35 mouse cellular contexts compared by ENCODE assay signal in genomic region chr7:126870520-126870891, GRCm38 (mm10). TPM values are rescaled to one million over a fixed set of nuclear protein-coding genes. Genes with fewer than 3 reads are reported as not detected.
DNase-seq lines count a peak whose midpoint lies in the region; ATAC-seq and TF ChIP-seq lines count a peak whose summit lies in the region.
"Had no signal": no experiment of that assay in that cellular context is flagged by ENCODE, and none has a peak within 500 bp of the region (broad histone marks: within the 10 kb centered on the region; RNA-seq: fewer than 3 reads in every experiment).

No protein-coding gene starts in this region.

- no peaks in the 10 kb centered on the region for H3K27me3 ChIP-seq in limb, embryonic 12.5 days
- no peaks in the 10 kb centered on the region for H3K27me3 ChIP-seq in limb, embryonic 10.5 days (ENCODE audit: low read depth, poor library complexity, severe bottlenecking)
- no peaks in the 10 kb centered on the region for H3K27me3 ChIP-seq in midbrain, postnatal 0 days (ENCODE audit: insufficient read depth, low read length)
- no peaks in the 10 kb centered on the region for H3K27me3 ChIP-seq in midbrain, embryonic 14.5 days (ENCODE audit: control insufficient read depth, insufficient read depth, low read length)
- H3K27me3 ChIP-seq: embryonic facial prominence, embryonic 13.5 days; forebrain, embryonic 13.5 days; hindbrain, embryonic 13.5 days had no signal

- peak overlapping the region; percentile 35 for H3K27ac ChIP-seq in gastrocnemius, adult 2 months
- H3K27ac ChIP-seq in limb, embryonic 12.5 days, result no peak overlapping the region
- H3K27ac ChIP-seq in limb, embryonic 10.5 days, result no peak overlapping the region
- H3K27ac ChIP-seq in midbrain, postnatal 0 days (ENCODE audit: low read depth, low read length), result no peak overlapping the region
- no peak overlapping the region for H3K27ac ChIP-seq in midbrain, embryonic 14.5 days (replicated peaks; ENCODE audit: low read depth, low read length)
- no peak overlapping the region for H3K27ac ChIP-seq in layer of hippocampus, adult 2 months
- H3K27ac ChIP-seq: embryonic facial prominence, embryonic 10.5 days; embryonic facial prominence, embryonic 13.5 days; forebrain, embryonic 10.5 days; forebrain, embryonic 13.5 days; hindbrain, embryonic 10.5 days; hindbrain, embryonic 13.5 days had no signal

- H3K4me1 ChIP-seq in limb, embryonic 12.5 days (replicated peaks), result no peaks in the 10 kb centered on the region
- no peaks in the 10 kb centered on the region for H3K4me1 ChIP-seq in limb, embryonic 10.5 days
- no peaks in the 10 kb centered on the region for H3K4me1 ChIP-seq in midbrain, postnatal 0 days (ENCODE audit: insufficient read depth, low read length)
- H3K4me1 ChIP-seq in midbrain, embryonic 14.5 days (ENCODE audit: control insufficient read depth, insufficient read depth, low read length), result no peaks in the 10 kb centered on the region
- H3K4me1 ChIP-seq: forebrain, embryonic 13.5 days; hindbrain, embryonic 10.5 days; hindbrain, embryonic 13.5 days had no signal

- no peaks in the 10 kb centered on the region for H3K9me3 ChIP-seq in limb, embryonic 12.5 days
- no peaks in the 10 kb centered on the region for H3K9me3 ChIP-seq in limb, embryonic 10.5 days (replicated peaks)
- no peaks in the 10 kb centered on the region for H3K9me3 ChIP-seq in midbrain, postnatal 0 days (ENCODE audit: low read length)
- no peaks in the 10 kb centered on the region for H3K9me3 ChIP-seq in midbrain, embryonic 14.5 days (ENCODE audit: control insufficient read depth, low read length)
- H3K9me3 ChIP-seq: embryonic facial prominence, embryonic 10.5 days; embryonic facial prominence, embryonic 13.5 days; forebrain, embryonic 10.5 days; forebrain, embryonic 13.5 days; hindbrain, embryonic 10.5 days; hindbrain, embryonic 13.5 days had no signal

- H3K9ac ChIP-seq in limb, embryonic 12.5 days (replicated peaks), result peak overlapping the region; percentile 38; the same call in 1 of the 2 replicates
- no peak overlapping the region for H3K9ac ChIP-seq in midbrain, postnatal 0 days (replicated peaks; ENCODE audit: low read length, poor library complexity, severe bottlenecking)
- H3K9ac ChIP-seq in midbrain, embryonic 14.5 days (replicated peaks; ENCODE audit: low read length), result no peak overlapping the region
- H3K9ac ChIP-seq: embryonic facial prominence, embryonic 13.5 days; forebrain, embryonic 13.5 days; hindbrain, embryonic 13.5 days had no signal

- peaks cover 99% of the 10 kb centered on the region for H3K36me3 ChIP-seq in limb, embryonic 12.5 days
- H3K36me3 ChIP-seq in limb, embryonic 10.5 days, result peaks cover 100% of the 10 kb centered on the region
- H3K36me3 ChIP-seq in midbrain, postnatal 0 days (ENCODE audit: insufficient read depth, low read length), result peaks cover 96% of the 10 kb centered on the region
- peaks cover 100% of the 10 kb centered on the region for H3K36me3 ChIP-seq in midbrain, embryonic 14.5 days (ENCODE audit: control insufficient read depth, insufficient read depth, low read length)

- intact Hi-C loops in gastrocnemius, adult 2 months (cut with DNase I), result no loop called here
- intact Hi-C loops in gastrocnemius, postnatal 14 days (cut with DNase I; ENCODE audit: low total_unique reads), result no loop called here

- no peak for ATAC-seq in limb, embryonic 12.5 days (ENCODE audit: insufficient number of reproducible peaks, insufficient read depth, low FRiP score, low TSS enrichment, low read depth)
- ATAC-seq in midbrain, postnatal 0 days (ENCODE audit: low FRiP score), result 0 out of 2 replicates have a peak, but pooled peaks have one; percentile 27
- no peak for ATAC-seq in midbrain, embryonic 14.5 days (ENCODE audit: low FRiP score, low TSS enrichment)
- no peak for ATAC-seq in frontal cortex, adult (ENCODE audit: low TSS enrichment)
- ATAC-seq: activated CD4-positive, CD25-positive, alpha-beta regulatory T cell, adult 4 months; forebrain, embryonic 13.5 days; forebrain, embryonic 16.5 days had no signal

- 98% methylated on average over 2 of the region's 2 CpGs for WGBS in limb, embryonic 12.5 days
- 100% methylated on average over 2 of the region's 2 CpGs for WGBS in limb, embryonic 10.5 days
- WGBS in midbrain, postnatal 0 days, result 96% methylated on average over 2 of the region's 2 CpGs
- WGBS in midbrain, embryonic 14.5 days, result 100% methylated on average over 2 of the region's 2 CpGs

- H3K4me2 ChIP-seq in limb, embryonic 12.5 days, result no peak overlapping the region
- no peak overlapping the region for H3K4me2 ChIP-seq in midbrain, postnatal 0 days (ENCODE audit: low read depth, low read length, poor library complexity, severe bottlenecking)
- no peak overlapping the region for H3K4me2 ChIP-seq in midbrain, embryonic 14.5 days (ENCODE audit: low read length)
- H3K4me2 ChIP-seq: embryonic facial prominence, embryonic 13.5 days; forebrain, embryonic 13.5 days; heart, embryonic 11.5 days; hindbrain, embryonic 13.5 days had no signal

- TF ChIP-seq CTCF in gastrocnemius, adult 2 months (IDR thresholded peaks at IDR 0.05), result no peak
- no peak for TF ChIP-seq CTCF in midbrain, postnatal 0 days (IDR thresholded peaks at IDR 0.05)
- TF ChIP-seq CTCF in layer of hippocampus, adult 2 months (conservative IDR thresholded peaks at IDR 0.05), result no peak

- H3K4me3 ChIP-seq in gastrocnemius, adult 2 months, result no peak overlapping the region
- H3K4me3 ChIP-seq in limb, embryonic 12.5 days (replicated peaks), result no peak overlapping the region
- no peak overlapping the region for H3K4me3 ChIP-seq in limb, embryonic 10.5 days
- no peak overlapping the region for H3K4me3 ChIP-seq in midbrain, postnatal 0 days (ENCODE audit: low read depth, low read length)
- H3K4me3 ChIP-seq in midbrain, embryonic 14.5 days (replicated peaks; ENCODE audit: low read depth, low read length), result no peak overlapping the region
- no peak overlapping the region for H3K4me3 ChIP-seq in layer of hippocampus, adult 2 months
- H3K4me3 ChIP-seq: embryonic facial prominence, embryonic 13.5 days; erythroblast, embryonic 14.5 days; forebrain, embryonic 10.5 days; forebrain, embryonic 13.5 days; hindbrain, embryonic 10.5 days; hindbrain, embryonic 13.5 days had no signal

- DNase-seq in gastrocnemius, adult 2 months, result no peak
- no peak for DNase-seq in gastrocnemius, postnatal 14 days
- no peak for DNase-seq in limb, embryonic 10.5 days (ENCODE audit: low spot score)
- DNase-seq in midbrain, postnatal 0 days (ENCODE audit: low spot score), result no peak
- DNase-seq in midbrain, embryonic 14.5 days, result no peak
- no peak for DNase-seq in layer of hippocampus, adult 2 months (ENCODE audit: low spot score in 2 of 2)
- DNase-seq: adrenal gland, adult 8-10 months; adrenal gland, postnatal 25 days; cerebellum, adult 11-12 months; cerebellum, adult 8-10 months; cerebellum, postnatal 10 days; cerebellum, postnatal 36 days; embryo, embryonic 11 days; gastrocnemius, postnatal 36 days had no signal

RNA-seq across cellular contexts. Expression of gene Ino80e, which starts 8.3 kb away (rescaled TPM):
- 10 to 100 TPM in 1 of 2 experiments, 1 to 10 TPM in 1; 8.7 to 12.9 TPM for total RNA-seq in gastrocnemius, adult 2 months (2021)
- total RNA-seq in gastrocnemius, postnatal 14 days (2021), result 10 to 100 TPM; 13.7 to 14.1 TPM
- 93.3 and 101 TPM in 2 replicates for polyA plus RNA-seq in limb, embryonic 12.5 days (2016; fragmentation: Nextera tagmentation; extraction: Ambion mirVana)
- 117 and 131 TPM in 2 replicates for polyA plus RNA-seq in limb, embryonic 10.5 days (2016; fragmentation: Nextera tagmentation; extraction: Ambion mirVana)
- 55.0 and 60.3 TPM in 2 replicates for total RNA-seq in midbrain, postnatal 0 days (2014; rRNA removed)
- polyA plus RNA-seq in midbrain, postnatal 0 days (2015; fragmentation: Nextera tagmentation; extraction: Ambion mirVana), result 87.8 and 93.5 TPM in 2 replicates
- 93.5 and 95.8 TPM in 2 replicates for polyA plus RNA-seq in midbrain, embryonic 14.5 days (2014; fragmentation: Nextera tagmentation; extraction: Ambion mirVana)
- total RNA-seq in layer of hippocampus, adult 2 months (2021), result 10 to 100 TPM; 49.2 to 49.4 TPM

RNA-seq across cellular contexts. Expression of gene Hirip3, which starts 8.7 kb away (rescaled TPM):
- 1 to 10 TPM; 5.3 to 6.3 TPM for total RNA-seq in gastrocnemius, adult 2 months (2021)
- 1 to 10 TPM; 6.1 to 8.5 TPM for total RNA-seq in gastrocnemius, postnatal 14 days (2021)
- polyA plus RNA-seq in limb, embryonic 12.5 days (2016; fragmentation: Nextera tagmentation; extraction: Ambion mirVana), result 46.1 and 50.7 TPM in 2 replicates
- 51.9 and 57.2 TPM in 2 replicates for polyA plus RNA-seq in limb, embryonic 10.5 days (2016; fragmentation: Nextera tagmentation; extraction: Ambion mirVana)
- total RNA-seq in midbrain, postnatal 0 days (2014; rRNA removed), result 6.6 and 10.0 TPM in 2 replicates
- 12.2 and 16.3 TPM in 2 replicates for polyA plus RNA-seq in midbrain, postnatal 0 days (2015; fragmentation: Nextera tagmentation; extraction: Ambion mirVana)
- polyA plus RNA-seq in midbrain, embryonic 14.5 days (2014; fragmentation: Nextera tagmentation; extraction: Ambion mirVana), result 8.0 and 12.8 TPM in 2 replicates
- total RNA-seq in layer of hippocampus, adult 2 months (2021), result 10 to 100 TPM; 32.2 to 38.5 TPM

RNA-seq across cellular contexts. Expression of gene Taok2, which starts 14.0 kb away (rescaled TPM):
- 10 to 100 TPM; 22.3 to 23.5 TPM for total RNA-seq in gastrocnemius, adult 2 months (2021)
- total RNA-seq in gastrocnemius, postnatal 14 days (2021), result 10 to 100 TPM; 33.1 to 33.5 TPM
- 58.2 and 60.3 TPM in 2 replicates for polyA plus RNA-seq in limb, embryonic 12.5 days (2016; fragmentation: Nextera tagmentation; extraction: Ambion mirVana)
- 48.5 and 56.4 TPM in 2 replicates for polyA plus RNA-seq in limb, embryonic 10.5 days (2016; fragmentation: Nextera tagmentation; extraction: Ambion mirVana)
- total RNA-seq in midbrain, postnatal 0 days (2014; rRNA removed), result 143 and 160 TPM in 2 replicates
- 45.3 and 47.3 TPM in 2 replicates for polyA plus RNA-seq in midbrain, postnatal 0 days (2015; fragmentation: Nextera tagmentation; extraction: Ambion mirVana)
- 39.0 and 39.5 TPM in 2 replicates for polyA plus RNA-seq in midbrain, embryonic 14.5 days (2014; fragmentation: Nextera tagmentation; extraction: Ambion mirVana)
- total RNA-seq in layer of hippocampus, adult 2 months (2021), result 100 to 1,000 TPM; 154 to 163 TPM

RNA-seq across cellular contexts. Expression of gene Doc2a, which starts 23.3 kb away (rescaled TPM):
- total RNA-seq in gastrocnemius, adult 2 months (2021), result not detected
- not detected for total RNA-seq in gastrocnemius, postnatal 14 days (2021)
- 1.5 and 2.3 TPM in 2 replicates for polyA plus RNA-seq in limb, embryonic 12.5 days (2016; fragmentation: Nextera tagmentation; extraction: Ambion mirVana)
- 1.0 and 1.9 TPM in 2 replicates for polyA plus RNA-seq in limb, embryonic 10.5 days (2016; fragmentation: Nextera tagmentation; extraction: Ambion mirVana)
- total RNA-seq in midbrain, postnatal 0 days (2014; rRNA removed), result 53.8 and 64.1 TPM in 2 replicates
- polyA plus RNA-seq in midbrain, postnatal 0 days (2015; fragmentation: Nextera tagmentation; extraction: Ambion mirVana), result 36.3 and 41.2 TPM in 2 replicates
- 9.7 and 15.3 TPM in 2 replicates for polyA plus RNA-seq in midbrain, embryonic 14.5 days (2014; fragmentation: Nextera tagmentation; extraction: Ambion mirVana)
- 10 to 100 TPM; 19.2 to 20.5 TPM for total RNA-seq in layer of hippocampus, adult 2 months (2021)
- total RNA-seq: gastrocnemius, adult 8-10 months; gastrocnemius, postnatal 36 days; heart, adult 8-10 months; heart, postnatal 25 days had no signal
- polyA plus RNA-seq: activated CD4-positive, CD25-positive, alpha-beta regulatory T cell, adult 4 months; erythroblast, embryonic 14.5 days; heart, postnatal 0 days had no signal

RNA-seq across cellular contexts. Expression of gene 4930451I11Rik, which starts 39.1 kb away (rescaled TPM):
- total RNA-seq in gastrocnemius, adult 2 months (2021), result not detected
- total RNA-seq in gastrocnemius, postnatal 14 days (2021), result not detected
- polyA plus RNA-seq in limb, embryonic 12.5 days (2016; fragmentation: Nextera tagmentation; extraction: Ambion mirVana), result not detected in 2 replicates
- not detected in 2 replicates for polyA plus RNA-seq in limb, embryonic 10.5 days (2016; fragmentation: Nextera tagmentation; extraction: Ambion mirVana)
- total RNA-seq in midbrain, postnatal 0 days (2014; rRNA removed), result not detected in 2 replicates
- 1.1 TPM in 1 of 2 replicates, not detected in the other for polyA plus RNA-seq in midbrain, postnatal 0 days (2015; fragmentation: Nextera tagmentation; extraction: Ambion mirVana)
- not detected in 2 replicates for polyA plus RNA-seq in midbrain, embryonic 14.5 days (2014; fragmentation: Nextera tagmentation; extraction: Ambion mirVana)
- total RNA-seq in layer of hippocampus, adult 2 months (2021), result not detected
- total RNA-seq: adrenal gland, adult 8-10 months; adrenal gland, postnatal 25 days; ES-E14; gastrocnemius, adult 8-10 months; gastrocnemius, postnatal 36 days; granulocyte monocyte progenitor cell, adult 5-6 weeks; heart, adult 8-10 months; heart, postnatal 25 days had no signal
- polyA plus RNA-seq: activated CD4-positive, CD25-positive, alpha-beta regulatory T cell, adult 4 months; brain, embryonic 14.5 days; embryonic facial prominence, embryonic 10.5 days; embryonic facial prominence, embryonic 13.5 days; erythroblast, embryonic 14.5 days; forebrain, embryonic 10.5 days; forebrain, embryonic 13.5 days; forebrain, embryonic 16.5 days; frontal cortex, adult 2 months; heart, embryonic 11.5 days; heart, embryonic 14.5 days; heart, postnatal 0 days; hindbrain, embryonic 10.5 days; hindbrain, embryonic 13.5 days had no signal
